Mouse (Mus musculus) megakaryocyte progenitor cell, adult 5-6 weeks (primary cell): ENCODE measurements around the gene Ppard. TPM values are rescaled to one million over a fixed set of nuclear protein-coding genes. Genes with fewer than 3 reads are reported as not detected.

Experiments
- ATAC-seq: replicated peaks from 2 replicates; pipeline ENCODE4 v1.8.0; 2016; ENCODE audit warnings: mild to moderate bottlenecking, moderate TSS enrichment, inconsistent platforms; ENCODE audit not compliant: poor library complexity
- total RNA-seq, 2 experiments: library from RNA; stranded (forward) in 1 of 2; stranded (reverse) in 1 of 2; fragments of 157-497, 149-512 nt in 1 of 2; fragments of 200-1000 nt in 1 of 2; gene quantifications; 2 replicates each; pipeline versions ENCODE4 v1.2.3 to v1.2.4; 2015 to 2017

The Ppard gene
- total RNA-seq, 2 experiments from 2014 or later, result 1.9 to 7.7 TPM

DNA sequence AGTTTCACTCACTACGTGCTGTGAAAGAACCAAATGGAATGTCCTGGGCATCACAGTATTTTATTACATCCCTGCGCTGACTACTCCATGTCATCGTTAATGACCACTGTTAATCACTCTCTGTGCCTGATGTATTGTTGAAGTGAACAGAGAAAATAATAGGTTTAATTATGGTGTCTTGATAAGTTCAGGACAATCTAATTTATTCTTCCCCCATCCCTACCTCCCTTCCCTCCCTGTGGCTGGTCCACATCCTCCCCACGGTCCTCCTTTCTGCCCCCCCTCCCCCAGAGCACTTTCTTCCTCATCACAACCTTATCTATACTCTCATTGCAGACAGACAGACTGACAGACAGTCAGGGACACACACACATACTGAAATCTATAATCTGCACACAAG is 22.3 kb downstream of the Ppard start:
- no peak for ATAC-seq

DNA sequence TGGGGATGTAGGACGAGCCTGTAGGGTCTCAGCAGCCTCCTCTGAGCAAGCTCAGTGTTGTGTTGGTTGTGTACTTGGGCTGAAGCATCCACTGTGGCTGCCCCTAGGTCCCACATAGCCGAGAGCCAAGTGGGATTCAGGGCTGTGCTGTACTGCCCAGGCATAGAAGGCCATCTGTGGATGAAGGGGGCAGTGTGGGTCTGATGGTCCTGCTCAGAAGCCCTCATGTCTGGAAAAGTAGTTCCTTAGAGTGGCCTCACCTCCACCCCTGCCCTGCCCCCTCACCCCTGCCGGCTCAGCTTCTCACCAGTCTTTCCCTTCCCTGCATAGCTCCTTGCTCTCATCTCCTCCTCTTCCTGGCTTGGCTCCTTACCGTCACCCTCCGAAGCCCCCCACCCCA is 23.2 kb downstream of the Ppard start:
- ATAC-seq, result no peak

DNA sequence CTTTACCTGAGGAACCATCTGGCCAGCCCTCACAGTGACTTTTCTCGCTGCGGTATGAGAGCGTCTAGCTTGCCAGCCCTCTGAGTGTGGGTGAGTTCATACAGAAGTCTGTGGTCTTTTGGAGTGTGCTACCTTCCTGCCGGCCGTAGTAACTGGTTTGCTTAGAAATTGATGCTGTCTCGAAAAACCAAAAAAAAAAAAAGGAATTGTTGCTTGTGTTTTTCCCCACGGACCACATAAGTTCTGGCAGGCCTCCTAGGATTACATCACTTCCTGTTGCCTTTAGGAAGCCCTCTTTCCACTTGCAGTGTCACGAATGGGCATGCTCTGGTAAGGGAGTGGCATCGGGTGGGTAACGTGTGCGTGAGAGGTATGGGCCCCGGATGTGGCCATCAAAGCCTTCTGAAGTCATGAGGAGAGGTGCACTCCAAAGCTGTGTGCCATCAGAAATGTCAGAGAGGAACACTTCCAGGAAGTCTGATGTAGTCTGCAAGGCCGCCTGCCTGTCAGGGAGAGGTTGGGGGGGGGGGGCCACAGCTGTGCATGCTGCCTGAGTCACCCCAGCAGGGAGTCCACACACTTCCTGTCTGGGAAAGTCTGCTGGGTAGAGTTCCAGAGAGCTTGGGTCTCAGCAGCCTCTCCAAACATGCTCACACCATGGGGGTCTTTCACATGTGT is 24.3 kb downstream of the Ppard start:
- peak; percentile 76 for ATAC-seq

DNA sequence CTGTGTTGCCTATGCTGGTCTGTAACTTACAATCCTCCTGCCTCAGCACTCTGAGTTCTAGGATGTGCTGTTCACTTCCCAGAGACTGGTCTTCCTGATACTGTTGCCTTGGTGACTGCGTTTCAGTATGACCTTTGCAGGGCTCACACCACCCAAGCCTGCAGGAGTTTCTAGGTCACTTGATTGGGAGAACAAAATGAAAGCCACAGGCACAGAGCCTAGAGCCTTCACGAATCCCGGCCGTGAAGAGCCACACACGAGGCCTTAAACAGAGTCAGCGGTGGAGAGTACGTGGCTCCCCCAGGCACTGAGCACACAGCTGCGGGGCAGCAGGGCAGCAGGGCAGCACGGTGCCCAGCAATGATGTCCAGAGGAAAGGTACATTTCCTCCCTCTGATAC is 25.8 kb downstream of the Ppard start:
- no peak for ATAC-seq

DNA sequence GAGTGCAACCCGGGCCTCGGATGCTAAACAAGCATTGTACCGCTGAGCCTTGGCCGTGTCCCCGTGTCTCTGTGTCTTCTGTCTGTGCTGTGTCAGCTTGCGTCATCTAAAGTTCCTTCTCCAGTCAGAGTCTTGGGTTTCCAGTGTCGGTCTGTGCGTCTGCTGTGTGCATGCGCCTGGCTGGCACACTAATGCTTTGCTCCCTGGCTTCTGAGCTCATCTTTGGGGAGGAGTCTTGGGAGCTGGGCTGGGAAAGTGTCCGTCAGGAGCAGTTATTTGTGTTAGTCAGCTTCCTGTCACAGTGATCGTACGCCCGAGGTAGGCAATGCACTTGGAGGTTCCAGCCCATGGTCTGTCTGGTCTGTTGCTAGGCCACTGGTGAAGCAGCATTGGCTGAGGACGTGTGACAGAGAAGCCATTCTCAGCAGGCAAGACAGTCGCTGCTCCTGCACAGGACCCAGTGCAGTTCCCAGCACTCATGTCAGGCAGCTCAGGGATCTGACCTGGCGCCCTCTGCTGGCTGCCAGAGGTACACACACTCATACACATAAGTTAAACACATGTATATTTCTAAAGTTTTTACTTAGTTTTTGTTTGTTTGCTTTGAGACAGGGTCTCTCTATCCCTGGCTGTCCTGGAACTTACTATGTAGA is 27.5 kb downstream of the Ppard start:
- ATAC-seq, result peak; percentile 56

DNA sequence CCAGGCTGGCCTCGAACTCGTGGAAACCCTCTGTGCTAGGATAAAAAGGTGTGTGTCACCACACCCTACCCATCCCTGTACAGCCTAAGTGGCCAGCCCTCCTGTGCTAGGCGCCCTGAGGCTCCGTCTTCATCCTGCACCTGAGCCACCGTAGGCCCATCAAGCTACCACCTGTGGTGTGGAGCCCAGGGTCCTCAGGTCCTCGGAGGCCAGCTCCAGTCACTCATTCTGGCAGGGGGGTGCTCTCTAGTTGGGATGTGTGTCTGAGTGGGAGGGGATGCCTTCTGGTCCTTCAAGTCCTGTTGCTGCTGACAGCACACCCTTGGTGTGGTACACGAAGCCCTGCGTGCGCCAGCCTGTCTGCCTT is 28.0 kb downstream of the Ppard start:
- no peak for ATAC-seq

DNA sequence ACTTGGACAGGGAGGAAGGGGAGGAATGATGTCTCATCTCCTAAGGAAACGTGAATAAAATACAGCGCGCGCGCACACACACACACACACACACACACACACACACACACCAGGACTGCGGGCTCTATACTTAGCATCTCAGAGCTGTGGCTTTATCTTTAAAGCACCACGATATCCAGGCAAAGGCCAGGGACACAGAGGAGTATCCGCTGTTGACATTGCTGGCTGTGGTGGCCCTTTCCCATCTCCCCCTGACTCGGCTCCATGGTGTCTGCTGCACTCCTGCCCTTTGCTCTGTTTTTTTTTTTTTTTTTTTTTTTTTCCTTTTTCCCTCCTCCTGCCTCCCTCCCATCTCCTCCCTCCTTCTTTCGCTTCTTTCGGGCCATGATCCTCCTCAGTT is 29.3 kb downstream of the Ppard start:
- no peak for ATAC-seq

DNA sequence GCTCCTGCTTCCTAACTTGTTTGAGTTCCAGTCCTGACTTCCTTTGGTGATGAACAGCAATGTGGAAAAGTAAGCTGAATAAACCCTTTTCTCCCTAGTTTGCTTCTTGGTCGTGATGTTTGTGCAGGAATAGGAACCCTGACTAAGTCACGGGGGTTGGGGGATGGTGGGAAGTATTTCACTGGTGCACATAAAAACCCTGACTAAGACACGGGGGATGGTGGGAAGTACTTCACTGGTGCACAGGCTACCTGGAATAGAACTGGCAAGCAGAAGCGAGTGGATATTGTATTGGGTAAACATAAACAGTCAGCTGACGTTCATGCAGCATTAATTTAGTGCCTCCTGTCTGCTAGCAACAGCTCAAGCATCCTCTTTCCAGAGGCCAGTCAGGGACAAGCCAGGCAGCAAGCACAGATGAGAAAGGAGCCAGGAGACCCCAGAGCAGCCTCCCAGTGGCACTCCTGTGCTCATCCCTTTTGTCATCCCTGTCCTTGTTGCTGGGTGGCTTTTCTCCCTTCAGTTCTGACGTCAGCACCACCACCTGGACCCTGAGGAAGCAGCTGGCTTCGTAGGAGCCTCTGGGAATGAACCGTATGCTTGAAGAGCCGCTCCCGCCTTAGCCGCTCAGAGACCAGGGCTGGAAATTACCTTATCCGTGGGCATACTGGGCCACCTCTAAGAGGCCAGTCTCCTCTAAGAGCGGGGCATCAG is 30.8 kb downstream of the Ppard start:
- ATAC-seq, result no peak

DNA sequence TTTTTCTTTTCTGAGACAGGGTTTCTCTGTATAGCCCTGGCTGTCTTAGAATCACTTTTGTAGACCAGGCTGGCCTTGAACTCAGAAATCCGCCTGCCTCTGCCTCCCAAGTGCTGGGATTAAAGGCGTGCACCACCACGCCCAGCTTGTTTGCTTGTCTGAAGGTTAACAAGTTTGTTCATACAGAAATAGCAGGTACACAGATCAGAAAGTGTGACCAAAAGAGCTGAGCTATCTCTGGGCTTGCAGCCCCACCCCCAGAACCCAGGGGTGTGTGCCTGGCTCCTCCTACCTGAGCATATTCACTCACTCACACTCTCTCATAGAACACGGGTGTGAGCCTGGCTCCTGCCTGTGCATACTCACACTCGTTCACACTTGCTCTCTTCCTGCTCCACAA is 34.8 kb downstream of the Ppard start:
- no peak for ATAC-seq

DNA sequence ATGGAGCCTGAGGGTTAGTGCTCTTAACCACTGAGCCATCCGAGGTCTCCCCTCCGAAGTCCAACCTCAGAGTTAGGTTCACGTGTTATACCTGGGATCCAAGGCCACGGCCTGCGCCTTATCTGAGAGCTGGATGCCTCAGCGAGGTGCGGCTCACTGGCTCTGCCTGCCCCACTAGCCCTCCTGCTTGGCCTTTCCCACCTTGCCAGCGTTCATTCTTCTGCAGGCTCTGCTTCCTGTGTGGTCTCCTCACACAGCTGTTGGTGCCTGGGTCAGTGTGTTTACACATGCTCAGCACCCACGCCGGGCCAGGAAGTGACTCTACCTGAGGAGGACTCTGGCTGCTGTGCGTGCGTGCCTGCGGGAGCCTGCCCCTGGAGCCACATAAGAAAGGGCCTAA is 37.7 kb downstream of the Ppard start:
- no peak for ATAC-seq

DNA sequence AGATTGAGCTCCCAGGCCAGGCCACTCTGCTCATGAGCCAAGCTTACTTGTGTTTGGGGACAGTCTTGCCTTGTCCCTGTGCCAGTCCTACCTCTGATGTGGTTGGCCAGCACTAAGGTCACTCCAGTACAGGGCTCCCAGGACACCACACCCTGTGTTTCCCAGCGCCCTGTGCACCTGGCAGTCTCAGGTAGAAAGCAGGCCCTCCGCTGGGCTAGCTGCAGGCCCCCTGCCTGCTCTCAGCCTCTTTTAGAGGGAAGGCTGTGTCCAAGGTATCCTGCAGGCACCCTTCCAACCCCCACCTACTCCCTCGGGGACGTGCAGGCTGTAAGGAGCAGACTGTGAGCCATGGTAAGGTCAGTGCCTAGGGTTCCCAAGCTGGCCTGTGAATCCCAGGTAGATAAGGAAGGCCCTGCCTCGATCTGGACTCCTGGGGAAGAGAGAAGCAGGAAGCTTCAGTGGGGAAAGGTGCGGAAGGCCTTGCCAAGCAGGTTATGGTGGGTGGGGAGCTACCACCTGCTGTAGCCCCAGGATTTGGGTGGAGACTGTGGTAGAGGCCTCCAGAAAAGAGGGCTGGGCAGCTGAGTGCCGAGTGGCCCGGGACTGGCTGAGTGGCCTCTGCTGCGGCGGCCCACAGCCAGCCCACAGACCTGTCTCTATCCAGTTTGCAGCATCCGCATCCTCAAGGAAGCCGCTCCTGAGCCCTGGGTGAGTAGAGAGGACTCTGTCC is 39.2 kb downstream of the Ppard start:
- no peak for ATAC-seq

DNA sequence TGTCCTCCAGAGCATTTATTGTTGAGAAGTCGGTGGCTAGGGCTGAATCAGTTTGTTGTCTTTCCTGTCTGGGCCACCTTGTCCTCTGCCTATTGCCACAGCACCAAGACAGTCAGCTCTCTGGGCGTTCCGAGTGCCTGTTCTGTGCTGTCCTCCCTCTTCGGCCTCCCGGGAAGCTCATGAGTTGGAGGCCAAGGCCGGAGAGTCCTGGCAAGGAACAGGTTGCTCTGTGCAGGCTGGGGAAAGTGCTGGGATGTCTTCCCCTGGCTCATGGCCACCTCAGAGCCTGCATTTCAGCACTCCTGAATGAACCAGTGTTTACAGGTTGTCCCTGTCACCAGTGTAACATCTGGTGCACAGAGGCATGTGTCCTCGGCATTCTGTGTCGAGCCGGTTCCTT is 39.8 kb downstream of the Ppard start:
- no peak for ATAC-seq

DNA sequence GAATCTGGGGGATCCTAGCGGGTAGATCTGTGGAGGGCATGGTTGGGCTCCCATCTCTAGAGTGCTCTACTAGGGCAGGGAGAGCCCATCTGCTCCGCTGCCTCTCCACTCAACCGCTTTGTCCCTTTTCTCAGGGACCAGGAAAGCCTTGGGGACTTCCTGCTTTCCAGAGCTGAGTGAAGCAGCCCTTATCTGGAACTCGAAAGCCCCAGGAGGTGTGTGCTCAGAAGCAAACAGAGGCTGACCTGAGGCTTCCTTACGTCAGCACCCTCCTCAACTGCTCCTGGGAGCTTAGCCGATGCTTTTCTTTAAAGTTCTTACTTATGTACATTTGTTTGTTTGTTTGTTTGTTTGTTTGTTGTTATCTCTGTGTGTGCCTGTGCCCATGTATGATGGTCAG is 40.3 kb downstream of the Ppard start:
- ATAC-seq, result no peak

DNA sequence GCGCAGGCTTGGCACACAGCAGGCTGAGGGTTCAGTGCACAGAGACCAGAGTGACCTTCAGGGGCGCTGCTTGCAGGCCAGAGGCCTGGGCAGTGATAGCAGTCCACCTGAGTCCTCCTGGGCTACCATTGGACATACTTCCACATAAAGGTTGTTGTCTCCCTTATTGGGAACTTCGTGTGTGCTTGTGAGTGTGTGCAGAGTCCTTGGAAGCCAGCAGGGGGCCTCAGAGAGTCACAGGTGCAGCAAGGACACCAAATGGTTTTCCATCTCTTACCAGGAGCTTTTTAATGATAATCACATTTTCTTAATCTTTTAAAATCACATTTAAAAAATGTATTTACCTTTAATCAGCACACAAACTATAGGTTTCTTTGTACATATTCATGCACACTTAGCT is 42.2 kb downstream of the Ppard start:
- 0 out of 2 replicates have a peak, but pooled peaks have one; percentile 36 for ATAC-seq

DNA sequence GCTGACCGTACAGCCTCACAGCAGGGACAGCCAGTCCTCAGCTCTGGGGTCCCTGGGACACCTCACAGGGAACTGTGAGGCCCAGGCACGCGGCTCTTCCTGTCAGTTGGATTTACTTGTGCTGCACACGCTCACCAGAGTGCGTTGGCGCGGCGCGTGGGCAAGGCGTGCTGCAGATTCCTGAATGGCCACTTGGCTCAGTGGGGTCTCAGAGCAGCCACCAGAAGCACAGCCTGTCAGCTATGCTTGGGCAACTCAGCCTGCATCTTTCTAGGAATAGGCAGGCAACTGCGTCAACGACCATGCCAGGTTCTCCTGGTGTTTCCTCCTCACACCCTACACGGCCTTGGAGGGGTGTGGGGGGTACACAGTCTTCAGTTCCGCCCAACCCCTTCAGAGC is 44.7 kb downstream of the Ppard start:
- no peak for ATAC-seq

DNA sequence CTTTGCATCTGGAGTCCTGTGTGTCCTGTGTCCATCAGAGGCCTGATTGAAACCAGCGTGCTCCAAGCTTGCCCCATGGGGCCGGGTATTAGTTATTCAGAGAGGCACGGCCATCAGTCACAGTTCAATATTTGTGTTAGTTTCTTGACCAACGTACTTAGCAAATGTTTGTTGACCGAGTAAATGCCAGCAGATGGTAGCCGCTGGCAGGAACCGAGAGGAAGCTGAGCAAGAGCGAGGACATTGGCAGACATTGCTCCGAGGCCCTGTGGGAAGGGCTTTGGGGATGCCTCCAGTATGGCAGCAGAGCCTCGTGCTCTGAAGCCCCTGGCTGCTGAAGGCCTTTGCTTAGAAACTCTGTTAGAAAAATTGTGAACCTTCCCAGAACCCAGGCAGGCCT is 45.2 kb downstream of the Ppard start:
- no peak for ATAC-seq

DNA sequence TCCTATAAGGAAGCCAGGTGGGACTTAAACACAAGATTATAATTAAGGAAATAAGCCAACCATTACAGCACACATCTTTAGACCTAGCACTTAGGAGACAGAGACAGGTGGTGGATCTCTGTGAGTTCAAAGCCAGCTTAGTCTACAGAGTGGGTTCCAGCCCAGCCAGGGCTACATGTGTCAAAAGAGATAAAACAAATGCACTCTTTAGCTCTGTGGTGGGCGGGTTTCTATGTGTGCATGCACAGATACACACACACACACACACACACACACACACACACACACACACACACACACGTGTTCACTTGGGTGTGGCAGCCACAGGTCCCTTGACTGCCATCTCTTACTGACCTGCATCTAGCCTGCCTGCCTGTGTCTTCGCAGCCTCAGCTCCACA is 45.7 kb downstream of the Ppard start:
- peak; percentile 51 for ATAC-seq

DNA sequence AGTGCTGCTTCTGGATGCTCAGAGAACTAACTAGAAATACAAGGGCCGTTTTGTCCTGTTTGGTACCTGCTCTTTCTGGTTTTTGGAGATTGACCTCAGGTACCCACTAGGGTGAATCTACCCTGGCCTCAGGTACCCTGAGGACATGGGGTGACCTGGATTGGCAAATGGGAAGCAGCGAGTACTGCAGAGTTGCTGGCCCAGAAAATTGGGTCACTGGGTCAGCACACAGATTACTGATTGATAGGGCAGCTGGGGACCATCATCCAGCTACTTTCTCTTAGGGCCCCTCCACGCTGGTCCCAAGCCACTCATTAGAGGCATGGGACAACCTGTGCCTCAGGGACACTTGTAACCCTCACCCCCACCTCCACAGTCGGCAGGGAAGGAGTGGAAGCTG is 46.7 kb downstream of the Ppard start:
- ATAC-seq, result no peak

DNA sequence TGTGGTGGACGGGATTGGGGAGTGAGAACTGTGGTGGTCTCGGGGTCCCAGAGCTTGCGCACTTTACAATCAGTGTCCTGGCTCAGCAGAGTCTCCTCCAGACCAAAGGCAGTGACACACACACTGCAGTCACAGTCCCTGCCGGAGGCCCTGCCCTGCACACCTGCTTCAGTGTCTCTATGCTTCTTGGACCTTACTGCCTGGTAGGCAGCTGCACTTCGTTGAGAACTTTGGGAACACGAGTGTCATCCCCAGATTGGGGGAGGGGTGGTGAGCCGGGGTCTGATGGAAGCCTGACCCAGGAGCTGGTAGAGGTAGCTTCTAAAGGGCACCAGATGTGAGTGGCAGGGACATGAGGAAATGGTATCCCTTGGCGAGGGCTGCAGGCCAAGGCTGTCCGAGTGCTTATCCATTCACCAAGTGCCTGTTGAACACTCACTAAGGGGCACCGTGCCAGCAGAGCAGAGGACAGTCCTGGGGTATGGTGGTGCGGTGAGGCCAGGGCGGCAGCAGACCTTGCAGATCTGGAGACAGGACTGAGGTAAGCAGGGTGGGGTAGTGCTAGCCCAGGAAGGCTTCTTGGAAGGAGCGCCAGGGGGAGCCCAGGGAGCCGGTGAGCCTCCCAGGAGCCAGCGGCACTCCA is 47.4 kb downstream of the Ppard start:
- ATAC-seq, result no peak

DNA sequence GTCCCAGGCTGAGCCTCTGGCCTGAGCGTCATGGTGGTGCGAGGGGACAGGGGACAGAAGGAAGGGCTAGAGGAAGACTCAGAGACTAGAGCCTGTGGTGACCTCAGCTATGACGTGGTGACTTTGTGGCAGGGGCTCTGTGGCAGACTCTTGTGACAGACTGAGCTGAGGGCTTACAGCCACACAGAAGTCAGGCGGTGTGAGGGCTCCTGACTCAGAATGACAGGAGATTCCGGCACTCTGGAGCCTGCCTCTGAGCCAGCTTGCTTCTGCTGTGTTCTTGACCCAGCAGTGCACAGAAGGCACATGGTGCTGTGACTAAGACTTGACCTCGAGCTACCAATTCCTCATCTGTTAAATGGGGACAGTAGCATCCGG is 47.9 kb downstream of the Ppard start:
- no peak for ATAC-seq

DNA sequence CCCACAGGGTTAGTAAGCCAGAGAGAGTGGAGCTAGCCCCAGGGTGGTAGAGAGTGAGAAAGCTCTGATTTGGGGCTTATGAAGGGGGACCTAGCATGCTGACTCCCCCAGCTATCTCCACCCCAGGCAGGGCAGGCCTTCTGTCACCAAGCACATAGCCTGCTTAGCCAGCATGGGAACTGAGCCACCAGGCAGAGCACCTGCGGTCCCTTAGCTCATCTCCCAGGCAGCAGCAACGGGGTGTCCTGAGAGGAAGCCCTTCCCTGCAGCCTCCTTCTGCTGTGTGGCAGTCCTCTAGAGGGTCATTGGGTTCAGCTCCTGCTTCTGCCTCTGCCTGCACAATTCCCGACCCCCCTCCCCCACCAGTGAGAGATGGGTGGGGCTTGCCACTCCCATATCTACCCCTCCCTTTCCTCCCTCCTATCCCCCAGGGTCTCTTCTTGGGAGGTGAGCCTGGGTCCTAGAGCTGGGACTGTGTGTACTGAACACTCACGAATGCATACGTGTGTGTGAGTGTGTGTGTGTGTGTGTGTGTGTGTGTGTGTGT is 48.4 kb downstream of the Ppard start:
- no peak for ATAC-seq
